Mouse (Mus musculus): ENCODE results near the gene Pnma1. TPM values are rescaled to one million over a fixed set of nuclear protein-coding genes. Genes with fewer than 3 reads are reported as not detected.

Pnma1 gene
- total RNA-seq, 2 experiments from 2014 or later, result 4.8 to 5.1 TPM

- no peak for DNase-seq (ENCODE audit: extremely low spot score in 1 of 2, low spot score in 2 of 2)
- peak; percentile 39 for TF ChIP-seq CTCF (IDR thresholded peaks at IDR 0.05)
- intact Hi-C loops (cut with DNase I), result loop anchor here (2.0 kb wide), 1 partner anchor 87 kb away; no protein-coding TSS in a partner anchor
These were observed 13.5 kb upstream of the Pnma1 start for GRCm38 (mm10) chr12:84161616-84162433.

GRCm38 (mm10) chr12:84161116-84161515 lies 12.8 kb upstream of the Pnma1 start:
- no peak for TF ChIP-seq CTCF (IDR thresholded peaks at IDR 0.05)
- intact Hi-C loops (cut with DNase I), result no loop called here
- no peak overlapping the region for H3K4me3 ChIP-seq
- no peak overlapping the region for H3K27ac ChIP-seq
- DNase-seq (ENCODE audit: extremely low spot score in 1 of 2, low spot score in 2 of 2), result no peak

More at GRCm38 (mm10) chr12:84161616-84162433, 13.5 kb upstream of the Pnma1 start:
- H3K4me3 ChIP-seq, result no peak overlapping the region
- H3K27ac ChIP-seq, result no peak overlapping the region

GRCm38 (mm10) chr12:84160491-84160890 lies 12.2 kb upstream of the Pnma1 start:
- no peak overlapping the region for H3K27ac ChIP-seq
- intact Hi-C loops (cut with DNase I), result no loop called here
- H3K4me3 ChIP-seq, result no peak overlapping the region
- no peak for TF ChIP-seq CTCF (IDR thresholded peaks at IDR 0.05)
- DNase-seq (ENCODE audit: extremely low spot score in 1 of 2, low spot score in 2 of 2), result no peak

- intact Hi-C loops (cut with DNase I), result no loop called here
- no peak for DNase-seq (ENCODE audit: extremely low spot score in 1 of 2, low spot score in 2 of 2)
- no peak overlapping the region for H3K4me3 ChIP-seq
- no peak for TF ChIP-seq CTCF (IDR thresholded peaks at IDR 0.05)
- H3K27ac ChIP-seq, result no peak overlapping the region
These were observed 9.9 kb upstream of the Pnma1 start for GRCm38 (mm10) chr12:84158156-84158555.

GRCm38 (mm10) chr12:84156210-84156609 lies 7.9 kb upstream of the Pnma1 start:
- Histone ChIP-seq H3K27ac (no peak overlapping the region), H3K4me3 (no peak overlapping the region)
- intact Hi-C loops (cut with DNase I), result no loop called here
- no peak for DNase-seq (ENCODE audit: extremely low spot score in 1 of 2, low spot score in 2 of 2)
- TF ChIP-seq CTCF (IDR thresholded peaks at IDR 0.05), result no peak

- no peak overlapping the region; the same call in 1 of the 2 replicates for H3K27ac ChIP-seq
- H3K4me3 ChIP-seq, result no peak overlapping the region
- TF ChIP-seq CTCF (IDR thresholded peaks at IDR 0.05), result no peak
- intact Hi-C loops (cut with DNase I), result no loop called here
- no peak for DNase-seq (ENCODE audit: extremely low spot score in 1 of 2, low spot score in 2 of 2)
These were observed 7.2 kb upstream of the Pnma1 start for GRCm38 (mm10) chr12:84155523-84155871.

- Histone ChIP-seq H3K27ac (no peak overlapping the region; the same call in 1 of the 2 replicates), H3K4me3 (no peak overlapping the region)
- intact Hi-C loops (cut with DNase I), result no loop called here
- no peak for DNase-seq (ENCODE audit: extremely low spot score in 1 of 2, low spot score in 2 of 2)
- TF ChIP-seq CTCF (IDR thresholded peaks at IDR 0.05), result no peak
These were observed 6.7 kb upstream of the Pnma1 start for GRCm38 (mm10) chr12:84154786-84155522.

GRCm38 (mm10) chr12:84153414-84153813 lies 5.1 kb upstream of the Pnma1 start:
- H3K4me3 ChIP-seq, result no peak overlapping the region
- intact Hi-C loops (cut with DNase I), result no loop called here
- TF ChIP-seq CTCF (IDR thresholded peaks at IDR 0.05), result no peak
- H3K27ac ChIP-seq, result no peak overlapping the region
- no peak for DNase-seq (ENCODE audit: extremely low spot score in 1 of 2, low spot score in 2 of 2)

- no peak overlapping the region for H3K4me3 ChIP-seq
- no peak for DNase-seq (ENCODE audit: extremely low spot score in 1 of 2, low spot score in 2 of 2)
- intact Hi-C loops (cut with DNase I), result no loop called here
- no peak for TF ChIP-seq CTCF (IDR thresholded peaks at IDR 0.05)
- H3K27ac ChIP-seq, result no peak overlapping the region
These were observed 4.3 kb upstream of the Pnma1 start for GRCm38 (mm10) chr12:84152352-84153190.

GRCm38 (mm10) chr12:84151911-84152310 lies 3.6 kb upstream of the Pnma1 start:
- no peak for TF ChIP-seq CTCF (IDR thresholded peaks at IDR 0.05)
- no peak for DNase-seq (ENCODE audit: extremely low spot score in 1 of 2, low spot score in 2 of 2)
- intact Hi-C loops (cut with DNase I), result no loop called here

GRCm38 (mm10) chr12:84150976-84151375 lies 2.7 kb upstream of the Pnma1 start:
- no peak overlapping the region for H3K4me3 ChIP-seq
- TF ChIP-seq CTCF (IDR thresholded peaks at IDR 0.05), result no peak
- intact Hi-C loops (cut with DNase I), result no loop called here
- H3K27ac ChIP-seq, result no peak overlapping the region
- DNase-seq (ENCODE audit: extremely low spot score in 1 of 2, low spot score in 2 of 2), result no peak

More at GRCm38 (mm10) chr12:84151911-84152310, 3.6 kb upstream of the Pnma1 start:
- H3K27ac ChIP-seq, result no peak overlapping the region
- no peak overlapping the region for H3K4me3 ChIP-seq
